Mouse (Mus musculus) gastrocnemius, postnatal 25 days (tissue): ENCODE results near the gene Adora2b. TPM values are rescaled to one million over a fixed set of nuclear protein-coding genes. Genes with fewer than 3 reads are reported as not detected.
"Not testable (repeated sequence)": the region's sequence is repeated elsewhere in the genome, so short reads cannot be mapped to it uniquely, and the experiment has no call there.

Experiments
- DNase-seq: peaks from one replicate; pipeline ENCODE4 v3.0.0; 2022
- total RNA-seq, 2 experiments: library from RNA; stranded (reverse); gene quantifications; 1 replicate in 1 of 2; 2 replicates in 1 of 2; pipeline ENCODE4 v1.2.3; 2021

Gene Adora2b
- total RNA-seq, 2 experiments from 2014 or later = 0.49 to 0.94 TPM

DNA sequence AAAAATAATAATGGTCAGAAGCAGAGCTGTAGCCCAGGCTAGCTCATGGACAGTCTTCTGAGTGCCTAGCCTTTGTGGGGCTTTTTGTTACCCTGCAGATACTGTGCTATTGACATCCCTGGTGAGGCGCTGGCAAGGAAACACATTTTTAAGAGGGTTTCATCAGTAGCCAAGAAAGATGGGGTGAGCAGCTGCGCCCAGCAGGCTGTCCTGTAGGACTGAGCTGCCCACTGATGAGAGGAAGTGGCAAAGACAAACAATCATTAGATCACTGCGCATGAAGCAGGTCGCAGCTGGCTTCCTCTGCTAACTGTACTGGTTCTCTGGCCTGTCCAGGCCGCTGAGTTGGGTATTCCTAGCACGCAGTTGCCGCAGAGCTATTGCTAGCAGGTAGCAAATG, 14.8 kb downstream of the Adora2b start:
- DNase-seq = no peak

DNA sequence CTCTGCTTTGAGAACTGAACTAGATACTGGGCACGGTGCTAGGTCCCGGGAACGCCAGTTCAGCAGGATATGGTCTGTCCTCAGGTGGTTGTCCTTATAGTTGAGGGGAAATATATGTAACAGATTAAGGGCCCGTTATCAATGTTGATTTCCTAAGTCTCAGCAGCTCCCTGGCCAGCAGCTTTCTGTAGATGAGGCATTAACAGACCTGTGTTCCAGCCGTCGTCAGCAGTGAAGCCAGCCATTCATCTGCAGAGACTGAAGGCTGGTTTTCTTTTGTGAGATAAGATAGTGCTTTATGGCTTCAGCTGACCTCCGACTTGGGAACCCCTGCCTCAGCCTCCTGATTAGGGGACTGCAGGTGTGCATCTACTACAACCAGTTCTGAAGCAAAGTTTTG, 15.2 kb downstream of the Adora2b start:
- DNase-seq = no peak

DNA sequence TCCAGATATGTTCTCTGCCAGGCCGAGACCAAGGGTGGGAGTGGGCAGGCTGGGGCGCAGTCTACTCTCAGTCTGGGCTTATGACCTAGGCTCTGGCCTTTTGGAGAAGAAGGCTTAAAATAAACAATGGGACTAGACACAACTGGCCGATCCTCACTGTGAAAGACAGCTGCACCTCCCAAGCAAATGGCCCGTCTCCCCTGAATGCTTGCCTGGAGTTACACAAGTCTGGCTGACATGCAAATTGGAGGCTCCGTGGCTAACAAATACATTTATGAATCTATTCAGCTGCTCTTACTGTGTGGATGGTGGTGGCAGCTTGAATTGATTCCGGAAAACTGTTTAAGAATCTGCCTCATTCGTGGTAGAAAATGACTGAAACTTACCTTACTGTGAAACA, 16.9 kb downstream of the Adora2b start:
- DNase-seq = no peak

DNA sequence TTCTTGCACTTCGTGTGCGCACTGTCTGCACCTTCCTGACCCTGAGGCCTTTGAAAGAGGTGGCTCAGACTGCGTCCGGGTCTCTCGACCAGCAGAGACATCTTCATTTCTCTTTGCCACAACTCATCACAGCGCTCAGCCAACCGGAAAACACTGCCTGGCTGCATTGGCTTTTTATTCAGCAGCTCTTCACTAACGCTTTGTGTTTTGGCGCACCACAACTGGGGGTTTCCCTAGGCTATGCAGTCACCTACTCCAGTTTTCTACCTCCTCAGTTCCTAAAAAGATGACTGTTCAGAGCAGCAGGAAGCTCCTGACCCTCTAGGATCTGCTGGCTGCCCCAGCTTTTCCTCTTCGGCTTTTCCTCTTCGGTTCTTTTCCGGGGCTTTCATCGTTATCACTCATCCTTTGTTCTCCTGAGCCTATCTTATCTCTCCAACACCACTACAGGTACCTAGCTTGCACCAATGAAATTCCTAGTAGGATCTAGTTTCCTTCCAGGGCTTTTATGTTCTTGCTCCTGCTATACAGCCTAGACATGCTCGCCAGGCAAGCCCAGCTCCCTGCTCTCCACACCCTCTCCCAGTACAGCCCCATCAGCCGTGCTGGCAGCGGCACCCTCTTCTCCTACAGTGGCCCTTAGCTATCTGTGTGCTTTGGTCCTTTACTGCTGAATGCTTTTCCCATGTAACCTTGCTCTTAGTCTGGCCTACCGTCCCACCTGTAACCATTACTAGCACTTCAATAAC, 17.9 kb downstream of the Adora2b start:
- DNase-seq = no peak

DNA sequence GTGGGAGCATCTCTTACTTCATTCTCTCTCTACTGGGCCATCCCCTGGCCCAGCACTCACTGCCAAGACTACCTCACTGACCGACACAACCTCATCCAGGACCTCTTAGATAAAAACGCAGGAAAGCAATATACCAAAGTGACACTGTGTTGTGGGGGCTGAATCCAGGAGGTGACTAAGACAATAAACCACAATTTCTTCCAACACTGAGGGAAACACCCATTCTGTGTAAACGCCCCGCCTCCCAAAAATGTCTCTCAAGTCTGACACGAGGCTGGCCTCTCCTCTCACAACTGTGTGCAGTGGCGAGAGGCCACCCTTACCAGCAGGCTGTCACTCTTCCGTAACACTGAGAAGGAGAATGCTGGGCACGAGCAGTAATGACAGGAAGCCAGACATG, 19.6 kb downstream of the Adora2b start:
- DNase-seq = no peak

DNA sequence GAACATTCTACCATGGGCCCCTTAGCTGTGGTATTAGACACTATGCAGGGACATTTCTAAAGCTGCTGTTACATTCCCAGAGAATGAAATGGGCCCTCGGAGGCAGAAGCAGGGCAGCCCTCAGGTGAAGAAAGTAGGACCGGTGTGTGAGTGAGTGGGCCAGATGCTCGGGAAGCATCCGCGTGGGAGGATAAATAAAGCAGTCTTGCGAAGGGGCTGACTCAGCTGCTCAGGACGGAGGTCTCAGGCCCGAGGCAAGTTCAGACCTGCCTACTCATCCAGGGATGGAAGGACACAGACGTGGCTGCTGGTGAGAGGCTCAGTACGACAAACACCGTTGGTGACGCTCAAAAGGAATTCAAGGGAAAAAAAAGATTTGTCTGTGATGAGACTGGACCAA, 20.3 kb downstream of the Adora2b start:
- no peak for DNase-seq

DNA sequence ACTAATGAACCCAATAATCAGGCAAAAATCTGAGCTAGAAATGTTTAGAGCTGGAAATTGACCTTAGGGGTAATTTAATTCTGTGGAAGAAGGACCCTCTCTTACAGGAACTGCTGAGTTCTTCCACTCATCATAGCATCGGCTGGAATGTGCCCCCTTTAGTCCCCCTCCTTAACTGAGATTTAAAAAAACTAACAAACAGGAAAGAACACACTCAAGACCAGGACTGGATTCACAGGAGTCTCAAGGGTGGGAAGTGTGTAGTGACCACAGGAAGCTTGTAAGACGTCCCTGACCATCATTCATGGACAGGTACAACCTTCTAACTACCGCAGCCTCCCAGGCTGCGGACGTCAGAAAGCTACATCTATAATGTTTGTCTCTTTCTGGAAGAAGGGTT, 22.1 kb downstream of the Adora2b start:
- DNase-seq = no peak

DNA sequence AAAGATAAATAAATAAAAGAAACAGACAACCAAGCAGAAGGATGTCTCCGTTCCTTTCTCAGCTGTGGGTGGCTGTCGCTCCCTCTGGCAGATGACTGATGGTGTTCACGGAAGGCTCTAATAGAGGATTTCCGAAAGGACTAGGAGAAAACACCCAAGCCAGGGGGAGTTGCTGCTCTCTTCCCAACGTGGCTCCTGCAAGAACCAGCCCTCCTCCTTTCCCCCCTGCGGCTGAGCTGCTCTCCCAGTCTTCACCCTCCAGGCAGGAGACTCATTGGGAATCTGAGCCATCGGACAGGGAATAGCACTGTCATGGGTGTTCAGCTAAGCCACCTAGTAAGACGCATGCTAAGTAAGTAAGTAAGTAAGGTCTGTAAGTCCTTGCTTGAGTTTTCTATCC, 28.3 kb downstream of the Adora2b start:
- DNase-seq = no peak

DNA sequence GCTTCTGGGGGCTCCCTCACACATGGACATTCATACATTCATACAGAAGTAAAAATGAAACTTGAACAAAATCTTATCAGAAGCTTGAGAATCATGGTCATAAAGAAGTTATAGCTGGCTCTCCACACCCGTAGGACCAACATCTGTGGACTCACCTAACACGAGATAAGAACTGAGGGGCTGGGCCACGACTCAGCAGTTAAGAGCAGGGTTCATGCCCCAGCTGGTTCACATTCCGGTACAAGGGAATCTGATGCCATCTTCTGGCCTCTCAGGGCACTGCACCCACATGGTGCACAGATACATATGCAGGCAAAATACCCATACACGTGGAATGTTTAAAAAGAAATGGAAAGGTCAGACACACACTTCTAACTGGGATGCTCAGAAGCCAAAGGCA, 29.2 kb downstream of the Adora2b start:
- no peak for DNase-seq

DNA sequence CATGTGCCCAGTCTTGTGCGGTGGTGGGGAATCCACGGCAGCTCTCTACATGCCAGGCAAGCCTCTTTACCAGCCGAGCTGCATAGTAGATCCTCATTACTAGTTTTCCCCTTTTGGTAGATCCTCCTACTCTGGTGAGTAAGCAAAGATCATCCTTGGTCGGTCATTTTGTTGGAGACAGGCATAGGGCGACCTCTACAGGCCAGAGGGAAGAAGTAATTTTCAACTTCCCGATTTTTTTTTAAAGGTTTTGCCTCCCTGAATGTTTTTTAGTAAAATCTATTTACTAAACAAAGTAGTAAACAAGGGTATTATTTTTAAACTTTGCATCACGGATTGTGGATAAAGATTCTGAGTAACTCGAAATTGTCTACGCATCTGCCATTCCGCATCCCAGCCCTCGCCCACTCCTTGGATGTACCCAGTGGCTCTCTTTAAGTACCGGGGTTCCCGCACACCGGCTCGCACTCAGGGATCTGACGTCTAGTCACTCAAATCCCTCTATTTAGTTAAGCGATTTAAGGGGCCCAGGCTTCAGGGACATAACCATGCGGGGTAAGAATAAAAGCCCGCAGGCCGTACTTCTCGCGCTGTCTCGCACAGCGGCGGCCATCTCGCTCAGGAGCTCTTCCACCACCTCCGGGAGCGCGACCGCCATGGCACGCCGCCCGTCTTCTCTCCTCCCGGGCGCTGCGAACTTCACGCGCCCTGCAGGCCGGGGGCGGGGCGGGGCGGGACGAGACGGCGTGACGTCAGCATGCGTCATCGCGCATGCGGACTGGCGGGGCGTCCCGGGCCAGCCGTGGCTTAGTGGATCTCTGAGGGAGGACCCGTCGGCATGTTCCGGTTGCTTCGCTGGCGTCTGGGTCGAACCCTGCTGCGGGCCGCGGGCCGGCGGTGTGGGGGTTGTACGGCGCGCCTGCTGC, 32.2 kb downstream of the Adora2b start, which contains the start of the genes Zswim7 and Ttc19:
TSS of gene Zswim7 (minus strand) at position 701 of the 926 bp plus-strand sequence.
TSS of gene Ttc19 (plus strand) at position 799 of the 926 bp plus-strand sequence.
- peak; percentile 93 for DNase-seq

DNA sequence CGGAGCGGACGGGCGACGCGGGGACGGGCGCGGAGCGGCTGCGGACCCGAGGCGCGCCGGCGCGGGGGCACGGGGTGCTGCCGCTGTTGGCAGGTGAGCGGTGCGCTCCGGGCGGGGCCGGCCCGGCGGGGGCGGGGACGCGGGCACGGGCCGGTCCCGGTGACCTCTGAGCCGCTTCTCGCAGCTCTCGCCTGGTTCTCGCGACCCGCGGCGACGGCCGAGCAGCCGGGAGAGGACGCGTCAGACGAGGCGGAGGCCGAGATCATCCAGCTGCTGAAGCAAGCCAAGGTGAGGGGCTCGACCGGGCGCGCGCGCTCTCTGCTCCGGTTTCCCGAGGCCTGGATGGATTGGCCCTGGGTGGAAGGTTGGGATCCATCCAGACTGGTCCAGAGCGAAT, 32.8 kb downstream of the Adora2b start:
- peak; percentile 80 for DNase-seq

DNA sequence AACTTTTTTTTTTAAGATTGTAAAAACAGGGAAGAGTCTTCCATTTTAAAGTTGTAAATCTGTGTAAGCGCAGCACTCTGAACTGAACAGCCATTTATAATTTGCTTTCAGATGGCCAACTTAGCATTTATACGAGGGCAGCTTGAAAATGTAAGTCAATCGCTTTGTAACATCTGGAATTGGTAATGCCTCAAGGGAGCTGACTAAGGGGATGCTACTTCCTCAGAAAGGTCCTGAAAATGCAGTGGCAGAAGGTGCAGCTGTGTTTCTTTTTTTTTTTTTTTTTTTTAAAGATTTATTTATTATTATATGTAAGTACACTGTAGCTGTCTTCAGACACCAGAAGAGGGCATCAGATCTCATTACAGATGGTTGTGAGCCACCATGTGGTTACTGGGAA, 35.2 kb downstream of the Adora2b start:
- DNase-seq = not testable (repeated sequence)

DNA sequence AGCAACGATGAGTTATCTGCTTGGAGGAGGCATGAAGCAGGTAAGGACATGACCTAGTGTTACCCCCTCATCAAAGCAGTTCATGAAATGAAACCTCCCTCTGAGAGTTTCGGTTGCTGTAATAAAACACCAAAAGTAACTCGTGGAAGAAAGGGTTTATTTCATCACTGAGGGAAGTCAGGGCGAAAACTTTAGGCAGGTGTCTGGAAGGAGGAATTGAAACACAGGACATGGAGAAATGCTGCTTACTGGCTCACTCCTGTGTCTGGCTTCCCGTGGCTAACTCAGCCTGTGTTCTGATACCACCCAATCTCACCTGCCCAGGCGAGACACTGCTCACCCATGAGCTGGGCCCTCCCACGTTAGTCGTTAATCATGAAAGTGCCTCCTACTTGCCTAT, 36.2 kb downstream of the Adora2b start:
- no peak for DNase-seq

DNA sequence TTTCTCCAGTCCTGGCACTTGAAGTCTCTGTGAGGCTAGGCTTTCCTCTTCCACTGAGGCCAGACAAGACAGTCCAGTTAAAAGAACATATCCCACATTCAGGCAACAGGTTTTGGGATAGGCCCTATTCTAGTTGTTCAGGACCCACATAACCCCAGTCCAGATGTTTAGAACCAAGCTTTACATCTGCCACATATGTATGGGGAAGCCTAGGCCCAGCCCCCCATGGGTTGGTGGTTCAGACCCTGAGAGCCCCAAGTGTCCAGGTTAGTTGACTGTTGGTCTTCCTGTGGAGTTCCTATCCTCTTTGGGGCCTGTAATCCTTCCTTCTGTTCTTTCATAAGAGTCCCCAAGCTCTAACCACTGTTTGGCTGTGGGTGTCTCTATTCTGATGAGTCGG, 38.9 kb downstream of the Adora2b start:
- DNase-seq = no peak

DNA sequence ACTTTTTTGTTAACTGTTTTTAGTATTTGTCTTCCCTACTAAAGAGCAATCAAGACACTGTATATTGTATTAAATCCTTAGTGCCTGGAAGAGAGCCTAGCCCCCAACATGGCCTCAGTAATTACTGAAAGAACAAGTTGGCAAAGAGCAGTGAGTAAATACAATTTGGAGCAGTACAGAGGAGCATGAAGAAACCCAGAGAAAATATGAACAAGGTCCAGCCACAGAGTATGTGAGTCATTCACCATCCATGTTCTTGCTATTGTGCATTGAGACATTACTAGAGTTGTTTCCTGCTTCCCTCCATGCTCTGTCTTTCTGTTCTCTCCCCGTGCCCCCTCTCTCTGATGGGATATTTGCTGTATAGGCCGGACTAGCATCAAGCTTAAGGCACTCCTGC, 45.3 kb downstream of the Adora2b start:
- no peak for DNase-seq

DNA sequence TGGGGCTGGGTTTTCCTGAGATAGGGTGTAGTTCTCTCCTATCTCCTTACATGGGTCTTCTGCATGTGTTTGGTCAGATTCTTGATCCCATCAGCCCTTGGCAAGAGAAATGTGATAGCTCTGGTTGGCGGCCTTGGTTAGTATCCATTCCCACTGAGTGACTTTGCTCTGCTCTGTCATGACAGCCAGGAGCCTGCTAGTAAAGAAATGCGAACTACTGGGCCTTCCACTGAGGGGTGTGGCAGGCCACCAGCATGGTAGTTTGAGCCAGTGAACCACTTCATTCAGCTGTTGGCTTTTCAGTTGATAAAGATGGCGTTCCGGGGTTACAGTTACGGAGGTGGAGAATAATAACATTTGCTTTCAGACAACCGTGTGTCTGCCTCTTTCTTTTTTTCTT, 50.1 kb downstream of the Adora2b start:
- DNase-seq = no peak

DNA sequence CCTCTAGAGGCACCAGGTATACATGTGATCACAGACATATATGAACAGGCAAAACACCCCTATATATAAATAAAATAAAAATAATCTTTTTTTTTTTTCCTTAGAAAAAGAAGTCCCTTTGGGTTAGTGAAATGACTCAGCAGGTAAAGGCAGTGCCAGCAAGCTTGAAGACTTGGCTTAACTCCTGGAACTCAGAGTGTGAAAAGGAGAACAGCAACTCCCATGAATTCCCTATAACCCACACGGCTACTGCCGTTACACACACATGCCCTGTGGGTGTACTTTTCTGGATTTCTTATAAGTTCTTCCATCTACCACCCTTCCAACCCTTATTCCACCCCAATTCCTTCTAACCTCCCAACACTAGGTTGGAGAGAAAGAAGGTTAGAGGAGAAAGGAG, 57.1 kb downstream of the Adora2b start:
- no peak for DNase-seq

DNA sequence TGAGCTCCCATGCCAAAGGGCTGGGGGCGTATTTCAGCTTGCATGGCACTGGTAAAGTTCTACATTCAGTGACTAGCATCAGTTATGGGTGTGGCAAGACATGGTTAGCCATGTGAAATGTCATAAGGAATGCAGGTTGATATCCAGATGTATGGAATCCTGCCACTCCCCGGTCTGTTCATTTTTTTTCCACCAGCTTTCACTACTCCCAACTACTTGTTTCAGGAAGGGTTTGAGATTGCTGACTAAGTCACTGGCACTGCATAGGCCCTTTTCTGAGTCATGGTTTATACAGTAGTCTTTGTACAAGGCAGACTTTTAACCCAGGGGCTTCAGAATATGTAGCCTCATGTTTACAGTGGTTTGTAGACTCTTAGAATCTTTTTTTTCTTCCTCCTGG, 60.5 kb downstream of the Adora2b start:
- no peak for DNase-seq

DNA sequence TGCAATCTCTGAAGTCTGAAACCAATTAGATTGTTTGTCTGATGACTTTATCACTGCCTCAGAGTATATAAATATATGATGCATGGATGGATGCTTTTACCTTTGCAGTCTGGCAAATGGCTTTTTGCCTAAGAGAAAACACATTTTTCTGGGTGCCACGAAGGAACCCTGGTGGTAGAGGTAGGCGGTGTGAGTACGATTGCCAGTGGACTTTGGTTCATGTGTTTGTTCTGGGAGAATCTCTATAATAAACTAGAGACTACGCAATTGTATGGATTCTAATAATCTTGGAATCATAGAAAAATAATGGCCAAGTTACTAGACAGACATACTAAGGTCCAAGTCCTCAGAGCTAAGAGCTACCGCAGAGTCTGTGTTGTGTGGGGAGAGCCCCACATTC, 66.2 kb downstream of the Adora2b start:
- no peak for DNase-seq
